Mouse (Mus musculus): ENCODE results near the gene Gm49425.
"Not testable (repeated sequence)": the region's sequence is repeated elsewhere in the genome, so short reads cannot be mapped to it uniquely, and the experiment has no call there.

The Gm49425 gene

DNA sequence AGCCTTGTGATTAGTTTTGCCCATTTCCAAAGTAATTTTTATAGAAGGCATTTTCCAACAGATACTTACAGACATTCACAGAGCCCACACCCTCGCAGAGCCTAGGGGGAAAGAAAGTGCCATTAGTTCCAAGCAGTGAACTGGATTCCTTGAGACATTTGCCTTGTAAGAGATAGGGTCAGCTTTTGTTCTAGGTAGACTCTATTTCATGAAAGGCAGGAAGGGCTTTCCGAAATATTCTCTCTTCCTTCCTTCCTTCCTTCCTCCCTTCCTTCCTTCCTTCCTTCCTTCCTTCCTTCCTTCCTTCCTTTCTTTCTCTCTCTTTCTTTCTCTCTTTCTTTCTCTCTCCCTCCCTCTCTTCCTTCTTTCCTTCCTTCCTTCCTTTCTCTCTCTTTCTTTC is at the start of gene Gm49425:
TSS of gene Gm49425 (minus strand) at position 101 of the 400 bp plus-strand sequence.
- not testable (repeated sequence) for DNase-seq

DNA sequence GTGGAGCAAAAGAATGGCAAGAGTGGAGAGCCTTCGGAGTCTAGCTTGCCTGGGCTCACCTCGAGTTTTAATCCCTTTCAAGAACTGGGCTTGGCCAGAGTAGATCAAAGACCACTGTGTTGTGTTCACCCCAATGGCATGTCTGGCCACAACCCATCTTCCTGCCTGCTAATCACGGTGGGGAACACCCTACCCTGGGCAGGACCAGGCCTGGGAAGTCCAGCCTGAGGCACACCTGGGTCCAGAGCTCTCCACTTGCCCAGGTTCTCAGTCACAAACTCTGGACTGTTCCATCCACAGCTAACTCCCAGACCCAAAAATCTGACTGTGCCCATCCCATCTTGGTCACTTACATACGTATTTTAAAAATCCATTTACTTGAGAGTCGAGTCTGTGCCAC is 45.8 kb upstream of the Gm49425 start, which contains the start of gene Krt90:
TSS of gene Krt90 (minus strand) at position 101 of the 400 bp plus-strand sequence.
- DNase-seq: no peak

DNA sequence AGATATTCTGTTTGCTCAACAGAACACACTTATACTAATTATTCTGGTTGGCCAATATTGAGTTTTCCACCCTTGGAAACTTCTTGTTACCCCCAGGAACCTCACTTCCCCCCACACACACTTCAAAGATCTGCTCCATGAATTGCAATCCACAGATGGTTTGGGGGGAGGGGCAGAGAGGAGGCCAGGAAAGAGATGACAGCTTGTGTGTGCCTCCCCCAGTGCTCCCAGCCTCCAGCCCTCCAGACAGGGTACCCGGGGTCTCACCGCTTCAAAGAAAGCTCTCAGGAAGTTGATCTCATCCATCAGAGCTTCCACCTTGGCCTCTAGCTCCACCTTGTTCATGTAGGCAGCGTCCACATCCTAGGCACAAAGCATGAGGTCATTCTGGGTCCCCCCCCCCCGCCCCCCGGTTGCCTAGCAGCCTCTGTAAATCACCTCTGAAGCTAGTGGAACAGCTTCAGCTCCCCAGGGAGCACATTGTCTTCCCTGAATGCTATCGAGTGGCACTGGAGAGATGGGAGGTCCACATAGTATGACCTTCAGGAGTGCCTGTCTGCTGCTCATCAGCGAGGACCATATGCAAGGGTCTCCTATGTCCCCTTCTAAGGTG is 41.1 kb upstream of the Gm49425 start:
- no peak for DNase-seq

DNA sequence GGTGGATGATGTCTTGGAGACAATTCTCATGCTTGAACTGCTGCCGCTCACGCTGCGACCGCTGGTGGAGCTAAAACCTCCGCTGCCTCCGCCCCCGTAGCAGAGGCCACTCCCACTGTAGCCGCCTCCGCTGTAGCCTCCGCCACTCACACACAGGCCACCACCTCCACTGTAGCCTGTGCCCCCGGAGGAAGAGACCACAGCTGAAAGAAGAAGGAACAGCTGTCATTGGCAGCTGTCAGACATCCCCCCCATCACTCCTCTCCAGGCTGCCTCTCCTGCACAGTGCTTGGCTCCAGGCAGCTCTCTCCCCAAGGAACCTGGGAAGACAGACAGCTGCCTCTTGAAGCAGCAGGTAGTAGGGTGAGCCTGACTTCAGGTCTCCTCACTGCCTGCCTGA is 36.1 kb upstream of the Gm49425 start:
- peak; percentile 49 for DNase-seq

DNA sequence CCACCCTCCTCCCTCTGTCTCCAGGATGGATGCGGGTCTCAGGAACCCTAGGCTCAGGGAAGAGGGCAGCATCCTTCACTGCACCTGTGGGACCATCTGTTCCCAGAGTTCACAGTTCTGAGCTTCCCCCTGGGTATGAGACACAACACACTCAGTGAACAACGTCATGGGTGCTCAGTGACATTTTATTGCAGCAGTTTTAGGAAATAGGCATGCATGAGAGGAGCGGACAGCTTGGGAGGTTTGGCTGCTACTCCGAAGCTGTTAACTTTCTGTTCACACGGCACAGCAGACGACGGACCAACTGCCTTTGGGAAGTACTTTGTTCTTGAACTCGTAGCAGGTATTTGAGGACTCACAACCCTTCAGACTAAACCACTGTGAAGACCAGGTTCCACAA is 35.1 kb upstream of the Gm49425 start:
- no peak for DNase-seq

DNA sequence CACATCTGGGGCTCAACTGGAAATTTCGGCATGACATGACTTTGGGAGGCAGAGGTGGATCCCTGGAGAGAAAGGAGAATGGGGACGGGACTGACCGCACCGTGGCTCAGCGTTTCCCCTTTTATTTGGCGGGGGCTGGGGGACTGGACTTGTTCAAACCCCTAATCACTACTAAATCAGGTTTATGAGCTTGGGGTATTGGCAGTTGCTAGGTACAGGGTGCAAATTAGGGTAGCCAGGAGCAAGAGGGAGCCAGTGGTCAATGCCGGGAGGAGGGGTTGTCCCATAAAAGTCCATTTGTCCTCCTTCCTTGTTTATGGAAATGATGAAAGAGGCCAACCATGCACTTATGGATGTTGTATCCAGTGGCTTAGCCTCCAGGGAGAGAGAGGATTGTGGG is 33.5 kb upstream of the Gm49425 start, which contains the start of gene Krt82:
TSS of gene Krt82 (minus strand) at position 101 of the 400 bp plus-strand sequence.
- no peak for DNase-seq

DNA sequence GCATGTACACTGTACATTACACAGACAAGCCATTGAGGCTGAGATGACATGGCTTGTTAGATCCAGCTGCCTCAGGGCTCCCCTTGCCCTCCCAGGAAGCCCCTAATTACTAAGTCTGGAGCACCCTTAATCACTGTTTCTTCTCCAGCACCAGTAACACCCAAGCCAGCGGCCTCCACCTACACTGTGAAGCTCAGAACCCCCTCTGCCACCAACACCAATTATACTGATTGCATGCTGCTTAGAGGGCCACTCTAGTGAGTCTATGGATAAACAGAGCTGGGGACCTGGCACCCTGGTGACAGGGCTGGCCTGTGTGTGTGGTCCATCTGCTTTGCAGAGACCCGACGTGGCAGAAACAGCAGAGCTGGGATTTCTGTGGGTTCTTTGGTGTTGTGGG is 27.4 kb upstream of the Gm49425 start:
- no peak for DNase-seq

DNA sequence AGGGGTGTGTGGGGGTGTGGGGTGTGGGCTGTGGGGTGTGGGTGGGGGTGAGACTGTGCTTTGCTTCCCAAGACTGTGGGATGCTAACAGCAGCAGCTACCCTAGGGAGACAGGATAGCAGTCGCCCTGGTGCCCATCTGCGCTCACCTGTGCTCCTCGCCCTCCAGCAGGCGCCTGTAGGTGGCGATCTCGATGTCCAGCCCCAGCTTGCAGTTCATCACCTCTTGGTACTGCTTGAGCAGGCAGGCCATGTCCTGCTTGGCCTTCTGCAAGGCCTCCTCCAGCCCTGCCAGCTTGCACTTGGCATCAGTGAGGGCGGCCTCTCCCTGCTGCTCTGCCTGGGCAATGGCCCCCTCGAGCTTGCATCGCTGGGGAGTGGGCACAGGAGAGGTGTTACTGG is 25.5 kb upstream of the Gm49425 start:
- no peak for DNase-seq

DNA sequence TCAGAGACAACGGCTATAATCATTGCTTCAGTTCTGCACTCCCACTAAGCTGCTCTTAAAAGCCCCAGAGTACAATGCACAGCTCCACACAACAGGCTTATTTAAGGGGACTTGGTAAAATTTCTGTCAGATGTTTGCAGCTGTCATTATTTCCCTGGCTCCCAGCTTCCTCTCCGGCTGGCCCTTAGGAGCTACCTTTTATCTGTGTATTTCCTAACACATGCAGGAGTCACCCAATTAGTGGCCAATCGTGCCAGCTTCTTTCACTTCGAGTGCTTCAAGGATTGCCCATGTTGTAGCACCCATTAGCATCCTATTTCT is 21.5 kb upstream of the Gm49425 start:
- no peak for DNase-seq

DNA sequence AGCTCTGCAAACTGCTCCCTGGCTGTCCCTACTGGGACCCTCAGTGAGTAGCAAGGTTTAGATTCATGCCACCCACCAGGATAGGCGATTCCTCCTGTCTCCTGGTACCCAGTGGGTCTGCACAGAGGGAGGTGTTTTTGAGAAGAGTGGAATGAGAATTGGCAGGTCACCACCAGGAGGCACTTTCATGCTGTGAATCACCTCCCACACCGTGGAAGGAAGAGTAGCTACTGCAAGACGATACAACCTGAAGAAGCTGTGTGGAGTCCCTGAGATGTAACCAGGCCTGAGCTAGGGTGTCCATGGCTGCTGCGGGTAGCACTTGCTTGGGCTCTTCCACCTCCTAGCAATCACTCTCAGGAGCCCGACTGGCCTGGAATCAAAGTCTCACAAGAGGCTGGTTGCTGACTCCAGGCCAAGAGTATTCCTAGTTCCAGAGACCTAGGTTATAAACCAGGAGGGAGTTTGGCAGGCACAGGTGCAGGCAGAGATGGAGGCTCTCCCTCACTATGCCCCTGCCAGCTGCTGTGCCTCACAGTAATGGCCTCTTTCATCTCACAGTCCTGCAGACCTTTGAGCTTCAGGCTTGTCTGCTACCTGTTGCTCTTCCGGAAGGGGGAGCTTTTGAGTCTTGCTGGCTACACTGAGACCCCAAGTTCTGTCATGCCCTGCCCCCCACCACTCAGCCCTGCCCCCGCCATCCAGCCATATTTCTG is 21.0 kb upstream of the Gm49425 start:
- peak; percentile 11 for DNase-seq

DNA sequence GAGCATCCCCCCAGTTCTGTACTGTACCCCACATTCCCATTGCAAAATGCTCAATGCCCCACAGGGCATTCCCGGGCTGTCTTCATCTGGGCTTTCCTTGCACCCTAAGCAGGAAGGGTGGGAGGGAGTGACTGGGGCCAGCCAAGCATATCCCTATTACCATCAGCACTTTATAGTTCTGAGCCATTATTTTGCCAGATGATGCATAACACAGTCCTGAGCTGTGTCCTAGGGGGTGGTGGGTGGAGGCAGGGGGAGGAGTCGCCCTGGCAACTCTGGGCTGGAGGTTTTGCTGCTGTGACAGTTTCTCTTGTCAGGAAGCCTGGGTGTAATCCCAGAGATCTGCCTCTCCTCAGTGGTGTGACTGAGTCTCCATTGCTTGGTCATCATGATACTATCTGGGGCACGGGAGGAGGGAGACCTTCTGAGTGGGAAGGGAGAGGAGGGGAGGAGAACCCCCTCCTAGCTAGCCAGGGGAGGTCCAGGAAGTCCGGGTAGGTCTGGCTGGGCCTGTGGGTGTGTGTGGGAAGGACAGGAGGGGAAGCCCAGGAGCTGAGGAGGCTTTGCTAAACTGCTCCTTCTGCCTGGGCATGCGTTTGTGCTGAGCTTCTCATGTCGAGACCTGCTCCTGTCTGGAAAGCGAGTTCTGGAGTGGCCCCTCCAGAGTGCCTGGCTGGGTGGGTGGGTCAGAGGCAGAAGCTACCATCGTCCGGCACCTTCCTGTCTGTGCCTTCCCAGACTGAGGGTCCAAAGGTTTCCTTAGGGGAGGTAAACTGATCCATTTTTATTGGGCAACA is 19.2 kb upstream of the Gm49425 start:
- no peak for DNase-seq

DNA sequence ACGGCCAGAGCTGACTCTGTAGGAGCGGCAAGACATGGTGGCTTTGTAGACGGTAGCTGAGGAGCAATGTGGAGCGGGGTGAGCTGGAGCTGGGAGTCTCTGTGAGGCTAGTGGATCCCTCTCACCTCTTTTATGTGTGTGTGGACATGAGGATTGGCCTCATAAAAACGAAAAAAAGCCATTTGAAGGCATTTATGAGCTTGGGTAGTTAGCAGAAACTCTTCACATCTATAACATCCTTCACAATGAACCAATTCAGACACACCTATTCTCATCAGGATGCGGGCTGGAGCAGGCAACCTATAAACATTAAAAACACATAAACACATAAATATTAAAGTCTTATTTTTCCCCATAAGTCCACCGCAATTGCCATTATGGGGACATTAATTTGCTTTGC is 15.7 kb upstream of the Gm49425 start, which contains the start of gene Krt84:
TSS of gene Krt84 (minus strand) at position 101 of the 400 bp plus-strand sequence.
- no peak for DNase-seq

DNA sequence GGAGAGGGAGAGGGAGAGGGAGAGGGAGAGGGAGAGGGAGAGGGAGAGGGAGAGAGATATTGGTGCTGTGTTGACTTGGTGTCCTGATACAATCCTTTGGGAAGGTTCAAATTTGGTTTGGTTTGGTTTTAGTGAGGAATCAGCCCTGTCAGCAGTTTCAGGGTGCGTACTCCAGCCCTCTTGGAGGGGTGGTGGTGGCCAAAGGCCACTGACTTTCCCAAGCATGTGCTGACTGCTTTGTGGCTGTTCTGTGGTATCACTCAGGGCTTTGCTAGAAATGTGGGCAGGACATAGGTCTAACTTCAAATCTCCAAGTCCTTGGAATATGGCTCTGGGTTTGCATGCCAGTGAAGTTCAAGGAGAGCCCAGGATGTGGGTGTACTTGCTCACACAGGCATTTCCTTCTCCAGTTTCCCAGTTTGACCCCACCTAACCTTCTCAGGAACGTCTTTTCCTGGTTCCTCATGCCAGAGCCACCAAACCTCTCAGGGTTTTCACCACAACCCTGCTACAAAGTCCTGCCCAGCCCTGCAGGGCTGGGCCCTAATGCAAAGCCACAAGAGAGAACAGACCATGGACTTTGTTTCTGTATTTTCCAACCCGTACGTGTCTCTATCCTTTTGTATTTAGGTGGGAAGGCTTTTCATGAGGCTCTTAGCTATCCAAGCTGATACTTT is 5.6 kb upstream of the Gm49425 start:
- peak; percentile 10 for DNase-seq

DNA sequence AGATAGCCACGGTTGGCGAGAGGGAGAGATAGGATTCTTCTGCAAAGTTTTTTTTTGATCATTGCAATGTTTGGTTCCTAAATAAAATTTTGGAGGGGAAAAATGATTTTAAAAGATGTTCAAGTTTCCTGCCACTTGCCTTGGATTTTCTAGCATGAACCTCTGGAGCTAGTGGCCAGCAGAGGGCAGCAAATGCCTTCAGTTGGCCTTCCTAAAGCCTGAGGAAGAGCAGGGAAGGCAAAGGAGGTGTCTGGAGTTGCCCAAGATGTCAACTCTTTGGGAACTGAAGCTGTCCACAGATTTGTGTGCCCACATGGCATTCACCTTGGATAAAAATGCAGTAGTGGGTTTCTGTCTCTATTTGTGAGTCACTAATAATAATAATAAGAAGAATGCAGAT is 2.7 kb upstream of the Gm49425 start:
- DNase-seq: peak; percentile 82

DNA sequence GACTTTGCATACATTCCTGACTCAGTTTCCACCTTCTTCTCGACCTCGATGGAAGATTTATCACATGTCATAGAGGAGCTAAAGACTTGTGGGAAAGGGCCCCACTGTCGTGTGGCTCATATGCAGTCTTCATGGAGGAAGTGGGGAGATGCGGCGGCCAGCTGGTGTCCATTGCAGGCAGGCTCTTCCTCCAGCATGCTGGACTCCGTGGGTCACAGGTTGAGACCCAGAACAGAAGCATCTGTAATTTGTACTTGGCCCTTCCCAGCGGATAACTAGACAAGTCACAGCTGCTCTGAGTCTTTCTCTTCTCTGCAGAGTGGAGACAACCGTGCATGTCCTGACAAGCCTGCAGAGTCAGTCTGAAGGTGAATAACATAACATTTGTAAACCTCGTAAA is 8.8 kb downstream of the Gm49425 start:
- peak; percentile 39 for DNase-seq

DNA sequence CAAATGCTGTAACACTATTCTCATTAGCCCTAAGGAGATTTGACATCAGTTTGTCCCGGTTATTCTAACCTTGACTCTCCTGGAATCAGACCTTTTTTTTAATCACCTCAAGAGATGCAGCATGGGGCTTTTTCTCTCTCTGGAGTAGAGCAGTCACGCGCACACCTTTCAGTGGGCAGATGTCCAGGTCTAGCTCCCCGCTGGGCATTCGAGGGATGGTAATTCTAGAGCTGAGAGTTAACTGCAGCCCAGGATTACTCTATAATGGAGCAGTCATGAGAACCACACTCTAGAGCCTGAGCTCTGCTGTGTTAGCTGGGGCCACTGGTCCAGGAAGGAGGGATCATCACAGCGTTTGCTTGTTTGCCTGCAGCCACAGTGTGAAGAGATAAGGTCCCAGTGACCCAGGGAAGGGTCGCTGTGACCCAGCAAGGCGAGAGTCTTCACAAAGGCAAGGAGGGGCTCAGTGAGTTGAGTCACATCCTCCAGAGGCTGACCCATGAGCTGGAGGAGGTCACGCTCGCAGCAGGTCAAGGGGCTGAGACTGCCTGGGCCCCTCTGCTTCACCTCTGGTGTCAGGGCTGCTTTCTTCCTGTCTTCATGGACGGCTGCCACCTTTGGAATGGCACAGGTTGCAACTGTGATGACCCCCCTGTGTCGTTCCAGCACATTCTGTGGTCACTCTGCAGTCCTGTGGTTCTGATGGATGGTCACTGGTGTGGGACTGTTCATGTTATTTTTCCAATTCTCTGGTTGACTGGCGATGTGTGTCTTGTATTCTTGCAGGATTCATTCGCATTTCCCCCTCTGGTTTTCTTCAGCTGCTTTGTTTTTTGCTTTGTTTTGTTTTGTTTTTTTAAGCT is 9.9 kb downstream of the Gm49425 start:
- DNase-seq: peak; percentile 10

DNA sequence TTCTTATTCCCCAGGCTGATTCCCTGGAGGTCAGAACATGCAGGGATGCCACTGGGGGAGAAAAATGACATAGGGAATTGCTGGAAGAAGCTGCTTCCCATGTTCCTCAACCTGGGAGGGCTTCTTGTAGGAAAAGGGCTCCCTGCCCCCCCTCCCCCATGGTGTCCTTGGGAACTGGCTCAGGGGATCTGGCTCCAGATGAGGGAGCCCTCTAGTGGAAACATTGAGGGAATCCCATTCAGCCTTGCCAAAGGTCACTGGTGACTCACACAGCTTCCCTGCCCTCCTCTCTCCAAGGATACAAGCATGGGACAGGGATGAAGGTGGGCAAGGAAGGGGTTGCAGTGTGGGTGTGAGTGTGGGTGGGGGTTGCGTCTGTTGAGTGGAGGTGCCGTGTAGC is 19.9 kb downstream of the Gm49425 start:
- DNase-seq: peak; percentile 44

DNA sequence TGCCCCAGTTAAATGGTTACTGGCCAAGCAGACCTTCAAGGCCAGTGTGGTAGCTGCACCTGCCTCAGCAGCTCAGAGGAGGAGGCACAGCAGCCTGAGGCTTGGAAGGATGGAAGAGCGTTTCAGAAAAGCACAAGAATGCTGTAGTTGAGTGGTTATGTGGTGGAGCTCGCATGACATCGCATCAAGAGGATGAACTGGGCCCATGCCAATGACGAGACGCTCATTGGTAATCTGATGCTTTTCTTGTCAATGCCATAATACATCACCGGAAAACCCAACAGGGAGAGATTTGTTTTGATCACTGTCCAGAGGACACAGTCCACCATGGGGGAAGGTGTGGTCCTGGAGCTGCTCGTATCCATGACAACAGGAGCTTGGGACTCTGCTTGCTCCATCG is 21.8 kb downstream of the Gm49425 start:
- DNase-seq: no peak

DNA sequence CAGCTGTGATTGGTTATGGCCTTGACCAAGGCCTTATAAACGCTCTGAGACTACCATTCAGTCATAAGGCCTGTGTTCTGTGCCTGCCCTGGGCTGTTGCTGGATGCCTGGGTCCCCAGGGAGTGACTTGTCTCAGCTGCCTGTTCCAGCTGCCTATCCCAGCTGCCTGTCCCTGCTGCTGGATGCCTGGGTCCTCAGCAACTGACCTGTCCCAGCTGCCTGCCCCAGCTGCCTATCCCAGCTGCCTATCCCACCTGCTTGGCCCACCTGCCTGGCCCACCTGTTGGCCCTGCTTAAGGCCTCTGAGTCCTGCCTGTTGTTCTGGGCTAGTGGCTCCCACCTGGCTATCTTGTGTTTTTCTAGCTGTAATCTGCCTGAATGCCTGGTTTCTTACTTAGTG is 22.9 kb downstream of the Gm49425 start:
- no peak for DNase-seq

DNA sequence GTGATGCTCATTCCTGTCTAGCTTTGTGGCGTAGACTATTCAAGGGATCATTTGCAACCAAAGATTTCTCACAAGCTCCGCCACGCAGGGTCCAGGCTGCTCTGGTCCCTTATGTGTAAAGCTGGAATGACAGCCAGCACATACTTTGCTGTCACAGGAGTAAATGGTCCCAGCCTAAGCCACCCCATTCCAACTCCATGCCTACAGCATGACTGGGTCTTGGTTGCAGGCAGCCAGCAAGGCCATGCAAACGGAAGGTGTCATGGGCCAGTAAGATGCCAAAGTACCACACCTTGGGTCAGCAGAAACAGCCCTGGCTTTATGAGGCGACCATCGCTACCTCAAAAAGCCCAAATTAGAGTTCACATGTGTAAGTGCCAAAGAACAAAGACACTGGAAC is 23.3 kb downstream of the Gm49425 start:
- DNase-seq: no peak

DNA sequence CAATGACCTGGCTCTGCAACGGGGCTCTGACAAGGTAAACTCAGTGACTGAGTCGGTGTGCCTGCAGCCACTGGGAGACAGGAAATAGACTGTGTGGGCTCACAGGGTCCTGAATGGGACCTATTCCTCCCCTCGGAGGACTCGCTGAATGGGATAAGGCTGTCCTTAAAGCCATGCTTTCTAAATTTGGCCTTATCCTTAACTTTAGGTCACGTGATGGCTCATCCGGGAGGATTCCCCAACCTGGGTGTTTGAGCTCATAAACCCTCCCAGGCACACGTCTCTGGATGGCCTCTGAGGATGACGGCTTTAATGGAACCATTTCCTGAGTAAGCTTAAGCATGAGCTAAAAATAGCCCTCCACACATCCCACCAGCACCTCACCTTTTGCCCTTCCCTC is 24.3 kb downstream of the Gm49425 start:
- DNase-seq: no peak

DNA sequence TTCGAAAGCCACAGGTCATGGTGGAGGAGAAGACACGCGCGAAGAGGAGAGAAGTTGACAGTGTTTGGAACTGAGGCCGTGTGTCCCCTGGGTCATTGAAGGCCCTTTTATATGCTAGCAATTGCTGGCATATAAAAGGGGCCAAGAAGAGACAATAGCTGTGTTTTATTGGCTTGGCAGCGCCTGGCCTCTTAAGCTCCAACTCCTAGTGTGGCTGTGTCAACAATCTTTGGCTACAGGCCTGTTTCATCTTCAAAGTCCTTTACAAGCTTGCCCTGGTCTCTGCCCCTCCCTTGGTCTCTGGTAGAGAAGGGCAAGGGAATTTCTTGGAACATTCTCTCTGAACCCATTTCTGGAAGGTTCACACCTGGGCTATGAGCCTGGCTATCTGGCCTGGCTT is 25.6 kb downstream of the Gm49425 start, which contains the start of gene Krt83:
TSS of gene Krt83 (minus strand) at position 82 of the 400 bp plus-strand sequence.
- no peak for DNase-seq

Measured in kidney, postnatal 14 days (tissue).